Mouse (Mus musculus): ENCODE results near the gene Tpsb2.

Tpsb2 gene

GRCm38 (mm10) chr17:25406011-25406441, 39.9 kb downstream of the Tpsb2 start:
- no peak for DNase-seq (ENCODE audit: low spot score)

- DNase-seq (ENCODE audit: low spot score): no peak
These were observed 41.2 kb downstream of the Tpsb2 start for GRCm38 (mm10) chr17:25407352-25407751.

- no peak for DNase-seq (ENCODE audit: low spot score)
These were observed 42.3 kb downstream of the Tpsb2 start for GRCm38 (mm10) chr17:25408302-25408999.

GRCm38 (mm10) chr17:25409621-25410020, 43.5 kb downstream of the Tpsb2 start:
- DNase-seq (ENCODE audit: low spot score): no peak

GRCm38 (mm10) chr17:25410180-25410579, 44.1 kb downstream of the Tpsb2 start:
- DNase-seq (ENCODE audit: low spot score): no peak

- no peak for DNase-seq (ENCODE audit: low spot score)
These were observed 44.7 kb downstream of the Tpsb2 start for GRCm38 (mm10) chr17:25410786-25411185.

GRCm38 (mm10) chr17:25411251-25411650, 45.1 kb downstream of the Tpsb2 start:
- no peak for DNase-seq (ENCODE audit: low spot score)

GRCm38 (mm10) chr17:25414209-25414608, 48.1 kb downstream of the Tpsb2 start:
- DNase-seq (ENCODE audit: low spot score): no peak

GRCm38 (mm10) chr17:25414917-25415316, 48.8 kb downstream of the Tpsb2 start:
- no peak for DNase-seq (ENCODE audit: low spot score)

- DNase-seq (ENCODE audit: low spot score): no peak
These were observed 49.4 kb downstream of the Tpsb2 start for GRCm38 (mm10) chr17:25415421-25415913.

GRCm38 (mm10) chr17:25416219-25416618, 50.1 kb downstream of the Tpsb2 start:
- DNase-seq (ENCODE audit: low spot score): no peak

GRCm38 (mm10) chr17:25417990-25418389, 51.9 kb downstream of the Tpsb2 start:
- no peak for DNase-seq (ENCODE audit: low spot score)

All from ovary, postnatal 10 days (tissue).